ENCODE assay signal across 22 mouse cellular contexts in genomic region chr9:85981428-85981827, GRCm38 (mm10).
A peak's percentile ranks its signal among the peaks of the same experiment; 100 is the strongest.
DNase-seq lines count a peak whose midpoint lies in the region; ATAC-seq and TF ChIP-seq lines count a peak whose summit lies in the region.
"Had no signal": no experiment of that assay in that cellular context is flagged by ENCODE, and none has a peak within 500 bp of the region (broad histone marks: within the 10 kb centered on the region; RNA-seq: fewer than 3 reads in every experiment).

No protein-coding gene starts in this region.

- no peaks in the 10 kb centered on the region for H3K36me3 ChIP-seq in intestine, embryonic 15.5 days
- no peaks in the 10 kb centered on the region for H3K36me3 ChIP-seq in intestine, postnatal 0 days (ENCODE audit: control insufficient read depth, insufficient read depth)
- no peaks in the 10 kb centered on the region for H3K36me3 ChIP-seq in midbrain, embryonic 11.5 days (ENCODE audit: control insufficient read depth, insufficient read depth, low read length)
- H3K36me3 ChIP-seq in midbrain, embryonic 10.5 days = no peaks in the 10 kb centered on the region
- H3K36me3 ChIP-seq in intestine, embryonic 16.5 days (ENCODE audit: control insufficient read depth, insufficient read depth, low read length) = no peaks in the 10 kb centered on the region
- no peaks in the 10 kb centered on the region for H3K36me3 ChIP-seq in limb, embryonic 10.5 days
- H3K36me3 ChIP-seq: G1E had no signal

- no peaks in the 10 kb centered on the region for H3K4me1 ChIP-seq in intestine, embryonic 15.5 days (replicated peaks)
- no peaks in the 10 kb centered on the region for H3K4me1 ChIP-seq in intestine, postnatal 0 days (replicated peaks; ENCODE audit: control insufficient read depth, insufficient read depth, low read length)
- H3K4me1 ChIP-seq in midbrain, embryonic 11.5 days (ENCODE audit: control insufficient read depth, insufficient read depth, low read length) = no peaks in the 10 kb centered on the region
- no peaks in the 10 kb centered on the region for H3K4me1 ChIP-seq in midbrain, embryonic 10.5 days
- H3K4me1 ChIP-seq in intestine, embryonic 16.5 days (ENCODE audit: control insufficient read depth, insufficient read depth, low read length) = no peaks in the 10 kb centered on the region; the same call in 1 of the 2 replicates
- H3K4me1 ChIP-seq in limb, embryonic 10.5 days = no peaks in the 10 kb centered on the region

- no peak overlapping the region for H3K4me2 ChIP-seq in intestine, embryonic 15.5 days (replicated peaks)
- no peak overlapping the region for H3K4me2 ChIP-seq in intestine, postnatal 0 days (replicated peaks; ENCODE audit: low read depth)
- H3K4me2 ChIP-seq in midbrain, embryonic 11.5 days = no peak overlapping the region
- no peak overlapping the region for H3K4me2 ChIP-seq in intestine, embryonic 16.5 days (ENCODE audit: low read depth, low read length)

- DNase-seq in midbrain, embryonic 11.5 days (ENCODE audit: low spot score, missing footprints) = peak; percentile 12
- DNase-seq in midbrain, embryonic 10.5 days (ENCODE audit: low spot score) = no peak
- peak; percentile 10 for DNase-seq in large intestine, adult 2 months (ENCODE audit: low read depth, low spot score)
- DNase-seq in limb, embryonic 10.5 days (ENCODE audit: low spot score) = no peak
- DNase-seq in spleen, postnatal 14 days (ENCODE audit: low spot score in 2 of 2) = no peak
- DNase-seq: adrenal gland, adult 2 months; adrenal gland, adult 8-10 months; adrenal gland, postnatal 10 days; adrenal gland, postnatal 14 days; adrenal gland, postnatal 25 days; adrenal gland, postnatal 36 days; B cell, adult 2 months; cerebellum, adult 11 months; cerebellum, adult 11-12 months had no signal

- WGBS in intestine, embryonic 15.5 days = 67% methylated on average over 5 of the region's 5 CpGs
- 45% methylated on average over 5 of the region's 5 CpGs for WGBS in intestine, postnatal 0 days
- WGBS in midbrain, embryonic 11.5 days = 96% methylated on average over 5 of the region's 5 CpGs
- WGBS in midbrain, embryonic 10.5 days = 90% methylated on average over 5 of the region's 5 CpGs
- 70% methylated on average over 5 of the region's 5 CpGs for WGBS in intestine, embryonic 16.5 days
- WGBS in large intestine, adult 2 months = 42% methylated on average over 5 of the region's 5 CpGs
- WGBS in limb, embryonic 10.5 days = 93% methylated on average over 5 of the region's 5 CpGs

- no peak overlapping the region for H3K27ac ChIP-seq in intestine, embryonic 15.5 days
- no peak overlapping the region for H3K27ac ChIP-seq in intestine, postnatal 0 days (ENCODE audit: low read depth, low read length)
- no peak overlapping the region for H3K27ac ChIP-seq in midbrain, embryonic 11.5 days (ENCODE audit: low read depth, low read length)
- no peak overlapping the region for H3K27ac ChIP-seq in midbrain, embryonic 10.5 days (replicated peaks)
- no peak overlapping the region for H3K27ac ChIP-seq in intestine, embryonic 16.5 days (ENCODE audit: low read length)
- H3K27ac ChIP-seq in limb, embryonic 10.5 days = no peak overlapping the region

- peak; percentile 56 for ATAC-seq in intestine, embryonic 15.5 days
- no peak for ATAC-seq in intestine, postnatal 0 days
- no peak for ATAC-seq in midbrain, embryonic 11.5 days (ENCODE audit: low FRiP score)
- peak; percentile 56 for ATAC-seq in intestine, embryonic 16.5 days
- ATAC-seq: activated CD4-positive, CD25-positive, alpha-beta regulatory T cell, adult 4 months; CD4-positive, CD25-positive, alpha-beta regulatory T cell, adult 4 months; Patski had no signal

- no peaks in the 10 kb centered on the region for H3K27me3 ChIP-seq in intestine, embryonic 15.5 days (replicated peaks)
- no peaks in the 10 kb centered on the region for H3K27me3 ChIP-seq in intestine, postnatal 0 days (replicated peaks; ENCODE audit: control insufficient read depth, insufficient read depth, low read length)
- H3K27me3 ChIP-seq in midbrain, embryonic 11.5 days (ENCODE audit: control insufficient read depth, insufficient read depth, low read length) = no peaks in the 10 kb centered on the region
- H3K27me3 ChIP-seq in midbrain, embryonic 10.5 days (ENCODE audit: low read depth, poor library complexity, severe bottlenecking) = no peaks in the 10 kb centered on the region
- no peaks in the 10 kb centered on the region for H3K27me3 ChIP-seq in intestine, embryonic 16.5 days (replicated peaks; ENCODE audit: control insufficient read depth, insufficient read depth, low read length)
- no peaks in the 10 kb centered on the region for H3K27me3 ChIP-seq in limb, embryonic 10.5 days (ENCODE audit: low read depth, poor library complexity, severe bottlenecking)
- H3K27me3 ChIP-seq: CH12.LX, Patski had no signal

- no peak overlapping the region for H3K4me3 ChIP-seq in intestine, embryonic 15.5 days (replicated peaks)
- no peak overlapping the region for H3K4me3 ChIP-seq in intestine, postnatal 0 days (ENCODE audit: low read depth, low read length)
- no peak overlapping the region for H3K4me3 ChIP-seq in midbrain, embryonic 11.5 days (ENCODE audit: low read depth, low read length)
- no peak overlapping the region for H3K4me3 ChIP-seq in midbrain, embryonic 10.5 days
- no peak overlapping the region for H3K4me3 ChIP-seq in intestine, embryonic 16.5 days (ENCODE audit: low read length)
- H3K4me3 ChIP-seq in limb, embryonic 10.5 days = no peak overlapping the region

- no peak for TF ChIP-seq CTCF in intestine, postnatal 0 days (IDR thresholded peaks at IDR 0.05; ENCODE audit: low read depth)

- H3K9me3 ChIP-seq in intestine, embryonic 15.5 days = no peaks in the 10 kb centered on the region
- H3K9me3 ChIP-seq in intestine, postnatal 0 days (ENCODE audit: control insufficient read depth) = no peaks in the 10 kb centered on the region
- H3K9me3 ChIP-seq in midbrain, embryonic 11.5 days (ENCODE audit: control insufficient read depth, low read length) = no peaks in the 10 kb centered on the region
- H3K9me3 ChIP-seq in midbrain, embryonic 10.5 days (replicated peaks) = no peaks in the 10 kb centered on the region
- H3K9me3 ChIP-seq in intestine, embryonic 16.5 days (ENCODE audit: control insufficient read depth, low read length) = no peaks in the 10 kb centered on the region
- H3K9me3 ChIP-seq in limb, embryonic 10.5 days (replicated peaks) = no peaks in the 10 kb centered on the region
- H3K9me3 ChIP-seq: G1E had no signal

- H3K9ac ChIP-seq in intestine, embryonic 15.5 days = no peak overlapping the region
- H3K9ac ChIP-seq in intestine, postnatal 0 days (ENCODE audit: low read depth, low read length) = no peak overlapping the region
- H3K9ac ChIP-seq in midbrain, embryonic 11.5 days (ENCODE audit: low read length) = no peak overlapping the region
- H3K9ac ChIP-seq in intestine, embryonic 16.5 days (ENCODE audit: low read depth, low read length) = no peak overlapping the region

Comparison
In these comparisons a context has a peak if more than half of its experiments do, and no peak if none do; other contexts are left out.
1. ATAC-seq: peak in intestine, embryonic 15.5 days (single experiment) and intestine, embryonic 16.5 days (single experiment); none in intestine, postnatal 0 days (single experiment) and midbrain, embryonic 11.5 days (single experiment).
2. DNase-seq: peak in midbrain, embryonic 11.5 days (single experiment) and large intestine, adult 2 months (single experiment); none in midbrain, embryonic 10.5 days (single experiment), limb, embryonic 10.5 days (single experiment) and spleen, postnatal 14 days (0 of 2).